Mouse (Mus musculus): Measurements from ENCODE around the gene Iscu. TPM values are rescaled to one million over a fixed set of nuclear protein-coding genes. Genes with fewer than 3 reads are reported as not detected.
A peak's percentile ranks its signal among the peaks of the same experiment; 100 is the strongest.
"Not testable (repeated sequence)": the region's sequence is repeated elsewhere in the genome, so short reads cannot be mapped to it uniquely, and the experiment has no call there.

The Iscu gene
- total RNA-seq, 2 experiments from 2014 or later: 126 to 135 TPM

DNA sequence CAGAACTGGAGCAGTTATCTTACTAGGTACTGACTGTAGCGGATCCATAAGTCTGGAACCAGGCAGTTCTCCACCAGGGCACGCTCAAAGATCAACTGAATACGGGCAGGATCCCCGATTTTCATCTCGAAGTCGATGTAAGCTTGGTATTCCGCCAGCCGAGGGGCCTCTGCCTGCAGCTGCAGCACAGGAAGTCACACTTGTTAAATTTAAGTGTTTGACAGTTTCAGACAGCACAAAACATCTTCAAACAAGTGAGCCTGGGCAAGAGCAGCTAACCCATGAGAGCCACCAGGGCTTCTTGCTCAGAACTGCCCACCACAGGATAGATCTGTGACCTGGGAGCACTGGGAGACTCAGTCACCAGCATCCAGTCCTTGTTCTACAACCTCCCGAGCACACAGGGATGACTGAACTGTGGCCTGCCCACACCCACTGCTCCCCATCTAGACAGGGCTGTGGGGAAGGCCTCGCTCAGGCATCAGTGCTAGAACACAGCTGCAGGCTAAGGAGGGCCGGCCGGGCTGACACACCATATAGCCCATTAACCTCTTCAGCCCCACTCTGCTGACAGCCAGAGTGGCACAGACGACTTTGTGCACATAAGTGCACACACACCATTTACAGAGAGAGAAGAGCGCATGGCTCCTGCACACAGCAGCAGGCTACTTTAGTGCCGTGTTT, 17.1 kb upstream of the Iscu start:
- DNase-seq: no peak

DNA sequence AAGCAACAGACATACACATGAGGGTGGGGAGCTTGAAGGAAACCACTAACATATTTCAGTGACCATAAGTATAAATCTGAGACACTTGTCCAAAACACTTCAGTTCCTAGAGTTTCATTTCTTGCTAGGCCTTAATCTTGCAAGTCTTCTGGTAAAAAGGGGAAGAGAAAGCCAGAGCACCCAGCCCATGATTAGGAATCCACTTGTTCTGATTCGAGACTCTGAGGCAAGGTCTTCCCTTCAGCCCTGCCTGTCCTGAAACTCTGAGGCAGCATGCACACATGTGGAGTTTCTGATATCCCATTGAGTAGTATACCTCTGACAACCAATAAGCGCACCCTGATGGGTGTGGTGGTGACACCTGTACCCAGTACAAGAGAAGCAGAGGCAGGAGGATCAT, 11.0 kb upstream of the Iscu start:
- DNase-seq: no peak

DNA sequence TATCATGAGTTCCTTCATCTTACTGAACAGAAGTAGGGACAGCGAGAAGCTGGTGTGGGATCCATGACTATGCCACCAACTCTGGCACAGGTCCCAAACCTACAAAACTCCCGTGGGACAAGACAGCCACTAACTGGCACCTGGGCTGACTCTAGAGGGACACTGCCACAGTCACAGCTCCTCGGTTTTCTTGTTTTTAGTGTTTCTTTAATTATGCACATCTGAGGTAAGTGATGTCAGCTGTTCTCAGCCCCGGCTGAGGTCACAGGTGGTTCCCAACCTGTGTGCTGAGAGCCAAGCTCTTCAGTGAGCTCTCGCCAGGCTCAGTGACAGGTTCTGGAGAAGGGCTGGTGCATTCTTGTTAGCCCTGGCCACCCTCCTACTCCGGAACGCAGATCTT, 8.1 kb upstream of the Iscu start:
- DNase-seq: no peak

DNA sequence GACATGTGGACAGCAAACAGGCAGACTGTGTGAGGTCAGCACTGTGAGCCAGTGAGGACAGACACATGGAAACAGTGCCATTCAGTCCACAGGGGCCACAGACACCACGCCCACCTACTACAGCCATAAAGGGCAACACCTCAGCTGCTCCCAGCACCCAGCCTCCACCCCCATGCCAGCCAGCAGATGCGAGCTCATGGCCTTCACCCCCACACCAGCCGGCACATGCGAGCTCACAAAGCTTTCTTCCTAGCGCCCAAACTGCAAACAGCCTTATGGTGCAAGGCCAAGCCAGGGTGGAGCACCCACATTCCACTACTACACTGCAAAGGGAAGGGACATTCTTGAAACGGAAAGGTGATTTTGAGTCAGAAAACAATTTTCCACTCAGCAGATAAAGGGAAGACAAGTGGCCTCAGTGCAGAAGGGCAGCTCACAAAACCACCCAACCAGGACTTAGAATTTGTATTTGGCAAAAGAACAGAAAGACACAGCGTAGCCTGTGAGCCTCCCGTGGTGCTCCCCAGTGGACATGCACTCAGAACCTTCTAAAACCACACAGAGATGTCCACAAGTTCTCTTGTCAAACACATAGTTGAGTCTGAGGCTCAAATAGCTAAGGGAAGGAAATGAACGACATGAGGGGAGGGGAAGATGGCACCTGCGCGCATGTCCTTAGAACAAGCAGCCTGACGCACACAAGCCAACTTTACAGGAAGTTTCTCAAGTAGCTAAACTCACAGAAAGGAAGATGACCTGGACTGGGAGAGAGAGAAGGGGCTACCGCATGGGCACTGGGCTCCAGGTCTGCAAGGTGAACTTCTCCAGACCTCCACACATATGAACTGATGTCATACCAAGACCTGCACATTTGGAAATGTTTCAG, 6.7 kb upstream of the Iscu start:
- DNase-seq: peak; percentile 10

DNA sequence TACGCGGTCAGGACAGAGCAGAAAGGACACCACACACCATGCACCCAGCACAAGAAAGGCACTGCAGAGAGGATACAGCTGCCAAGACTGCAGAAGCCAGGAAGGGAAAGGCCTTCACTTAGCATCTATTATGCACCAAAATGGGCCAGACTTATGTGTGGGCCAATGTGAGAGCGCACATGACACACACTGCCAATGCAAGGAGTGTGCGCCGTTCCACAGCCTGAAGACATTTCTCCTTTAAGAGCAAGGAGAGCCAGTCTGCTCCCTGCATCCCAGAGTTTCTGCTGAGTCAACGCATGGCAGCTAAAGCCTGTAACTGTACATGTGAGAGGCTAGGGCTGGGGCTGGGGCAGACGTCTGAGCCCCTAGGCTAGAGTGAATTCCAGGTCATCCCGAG, 3.7 kb upstream of the Iscu start:
- DNase-seq: no peak

DNA sequence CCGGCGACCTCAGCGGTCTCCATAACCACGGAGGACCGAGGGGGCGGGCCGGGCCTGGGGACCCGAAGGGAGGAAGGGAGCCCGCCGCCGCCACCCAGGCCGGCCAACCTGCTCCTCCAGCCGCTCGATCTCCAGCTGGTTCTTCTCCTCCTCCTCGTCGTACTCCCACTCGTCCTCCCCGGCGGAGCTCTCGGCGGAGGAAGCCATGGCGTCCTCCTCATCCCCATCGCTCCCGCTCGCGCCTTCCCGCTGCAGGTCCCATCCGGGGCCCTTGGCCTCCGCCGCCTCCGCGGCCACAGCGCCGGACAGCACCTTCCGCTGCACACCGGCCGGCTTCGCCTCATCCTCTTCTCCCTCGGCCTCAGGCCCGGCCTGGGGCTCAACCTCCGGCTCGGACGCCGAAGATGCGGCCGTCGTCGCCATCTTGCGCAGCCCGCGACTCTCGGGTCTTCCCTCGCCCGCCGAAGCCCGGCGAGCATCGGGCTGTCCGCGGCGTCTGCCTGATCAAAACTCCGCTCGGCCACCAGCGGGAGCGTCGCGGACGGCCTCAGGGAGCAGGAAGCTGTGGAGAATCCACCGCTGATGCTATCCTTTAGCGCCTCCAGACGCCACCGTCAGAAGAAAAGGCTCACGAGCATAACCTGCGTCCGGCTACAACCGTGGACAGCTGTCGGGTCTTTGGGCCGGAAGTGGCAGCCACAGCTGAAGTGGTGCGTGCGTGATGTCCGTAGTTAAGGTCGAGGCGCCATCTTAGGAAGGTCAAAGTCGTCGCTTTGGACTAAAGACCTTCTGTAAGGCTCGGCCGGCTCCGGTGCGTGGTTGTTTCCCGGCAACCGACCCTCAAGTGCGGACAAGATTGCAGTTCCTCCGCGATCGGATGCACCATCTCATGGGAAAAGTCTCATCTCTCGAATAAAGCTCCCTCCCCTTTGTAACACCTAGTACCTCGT, 1.1 kb upstream of the Iscu start:
- DNase-seq: peak; percentile 80

DNA sequence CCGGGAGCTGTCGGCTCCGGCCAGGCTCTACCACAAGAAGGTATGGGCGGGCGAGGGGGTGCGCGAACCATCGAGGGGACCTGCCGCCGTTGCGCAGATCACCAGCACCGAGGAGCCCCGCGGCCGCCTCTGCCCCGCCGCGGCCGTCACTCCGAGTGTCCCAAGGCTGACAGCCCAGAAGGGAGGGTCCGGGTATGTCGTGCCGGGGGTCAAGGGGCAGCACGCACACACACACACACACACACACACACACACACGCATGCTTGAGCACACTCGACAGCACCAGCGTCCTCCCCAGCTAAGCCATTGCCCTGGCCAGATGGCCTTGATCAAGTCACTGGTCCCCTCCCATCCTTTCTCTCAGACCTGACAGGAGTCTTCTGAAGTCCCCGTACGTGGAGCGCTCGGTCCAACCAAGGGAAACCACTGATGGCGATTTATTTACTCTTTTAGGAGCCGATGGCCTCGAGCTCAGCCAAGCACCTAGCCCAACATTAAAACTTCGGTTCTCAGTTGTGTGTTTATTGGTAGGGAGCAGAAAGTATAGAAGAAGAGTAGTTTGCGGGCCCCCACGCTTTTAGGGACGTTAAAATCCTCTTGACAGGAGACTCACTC, 464 bp downstream of the Iscu start:
- peak; percentile 28 for DNase-seq

DNA sequence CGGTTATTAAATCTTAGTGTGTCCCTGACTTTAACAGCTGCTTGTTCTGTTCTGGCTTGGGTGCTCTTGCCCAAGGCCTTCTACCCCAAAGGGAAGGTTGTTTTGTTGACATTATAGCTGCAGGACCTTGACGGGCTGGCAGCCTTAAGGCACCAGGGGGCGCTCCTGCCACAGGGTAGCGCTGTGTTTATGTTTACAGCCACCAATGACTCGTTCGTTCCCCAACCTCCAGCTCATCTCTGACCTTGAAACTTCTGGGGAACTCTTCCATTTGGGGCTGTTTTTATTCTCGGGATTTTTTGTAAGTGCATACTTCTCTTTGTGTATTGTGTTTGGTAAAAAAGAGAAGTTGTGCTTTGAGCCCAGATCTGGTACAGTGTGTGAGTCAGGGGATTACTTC, 1.1 kb downstream of the Iscu start:
- peak; percentile 79 for DNase-seq

DNA sequence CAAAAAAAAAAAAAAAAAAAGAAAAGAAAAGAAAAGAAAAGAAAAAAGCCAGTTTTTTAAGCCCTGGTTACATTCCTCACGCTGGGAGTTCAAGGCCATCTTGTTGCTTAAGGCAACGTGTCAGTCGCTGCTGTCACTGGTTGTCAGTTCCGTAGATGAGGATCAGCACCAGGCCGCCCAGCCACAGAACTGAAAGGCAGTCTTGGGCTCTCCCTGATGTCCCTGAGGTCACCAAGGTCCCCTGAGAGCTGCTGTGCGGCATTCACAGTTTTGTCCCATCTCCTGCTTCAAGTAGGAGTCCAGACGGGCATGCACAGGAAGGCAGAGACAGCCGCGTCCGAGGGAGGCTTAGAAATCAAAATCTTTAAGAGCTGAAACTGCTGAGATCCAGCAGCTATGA, 3.0 kb downstream of the Iscu start:
- DNase-seq: no peak

DNA sequence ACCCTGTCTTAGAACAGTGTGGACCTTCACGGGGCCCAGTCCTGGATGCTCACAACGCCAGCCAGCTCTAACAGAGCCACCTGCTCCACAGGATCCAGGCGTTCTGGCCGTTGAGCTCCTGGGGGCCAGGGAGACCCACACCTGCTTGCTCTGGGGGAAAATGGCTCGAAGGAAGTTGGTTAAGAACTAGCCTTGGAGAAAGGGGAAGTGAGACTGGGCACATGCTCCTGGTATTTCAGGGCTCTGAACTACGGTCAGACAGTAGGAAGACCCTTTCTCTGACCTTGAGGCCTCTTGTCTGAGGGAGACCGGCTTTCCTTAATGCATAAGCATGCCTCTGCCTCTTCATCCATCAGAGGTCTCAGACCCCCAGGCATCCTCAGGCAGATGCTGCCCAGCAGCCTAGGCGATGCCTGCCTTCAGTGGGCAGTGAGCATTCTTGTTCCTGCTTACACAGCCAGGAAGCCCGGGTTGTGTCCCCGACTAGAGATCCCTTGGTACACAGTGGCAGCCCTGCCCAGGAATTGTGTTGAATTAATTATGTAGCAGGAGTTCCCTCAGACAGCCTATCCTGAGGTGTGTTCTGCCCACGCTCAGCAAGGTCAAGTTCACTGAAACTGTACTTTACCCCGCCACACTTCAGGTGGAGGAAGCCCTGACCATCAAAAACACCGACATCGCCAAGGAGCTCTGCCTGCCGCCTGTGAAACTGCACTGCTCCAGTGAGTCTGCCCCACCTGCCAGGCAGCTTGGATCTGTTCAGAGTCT, 3.8 kb downstream of the Iscu start:
- DNase-seq: no peak

DNA sequence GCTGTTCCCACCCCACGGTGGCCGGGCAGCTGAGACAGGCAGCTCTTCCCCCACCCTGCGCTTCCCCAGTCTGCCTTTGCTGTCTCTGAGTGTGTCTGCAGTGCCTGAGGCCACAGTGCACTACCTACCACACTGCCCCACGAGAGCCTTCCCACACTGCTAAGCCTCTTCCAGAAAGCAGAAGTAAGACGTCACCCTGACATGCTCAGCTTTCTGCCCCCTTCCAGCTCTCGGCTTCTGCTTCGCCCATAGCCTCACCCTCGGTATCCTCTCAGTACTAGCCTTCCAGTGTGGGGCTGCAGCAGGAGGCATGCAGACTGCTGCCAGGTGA, 4.3 kb downstream of the Iscu start:
- DNase-seq: peak; percentile 26

DNA sequence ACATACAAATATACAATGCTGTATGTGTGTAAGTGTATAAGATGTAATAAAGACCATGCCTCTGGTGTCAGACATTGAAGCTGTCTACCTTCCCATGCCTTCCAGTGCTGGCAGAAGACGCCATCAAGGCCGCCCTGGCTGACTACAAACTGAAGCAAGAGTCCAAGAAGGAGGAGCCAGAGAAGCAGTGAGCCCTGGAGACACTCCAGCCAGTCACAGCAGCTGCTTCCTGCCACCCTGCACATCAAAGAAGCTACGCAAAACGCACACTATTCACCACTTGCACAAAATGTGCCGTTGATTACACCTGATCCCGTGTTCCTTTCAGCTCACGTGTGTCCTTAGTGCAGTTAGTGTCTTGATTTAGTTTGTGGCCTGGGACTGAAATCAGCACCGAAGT, 5.2 kb downstream of the Iscu start:
- not testable (repeated sequence) for DNase-seq

DNA sequence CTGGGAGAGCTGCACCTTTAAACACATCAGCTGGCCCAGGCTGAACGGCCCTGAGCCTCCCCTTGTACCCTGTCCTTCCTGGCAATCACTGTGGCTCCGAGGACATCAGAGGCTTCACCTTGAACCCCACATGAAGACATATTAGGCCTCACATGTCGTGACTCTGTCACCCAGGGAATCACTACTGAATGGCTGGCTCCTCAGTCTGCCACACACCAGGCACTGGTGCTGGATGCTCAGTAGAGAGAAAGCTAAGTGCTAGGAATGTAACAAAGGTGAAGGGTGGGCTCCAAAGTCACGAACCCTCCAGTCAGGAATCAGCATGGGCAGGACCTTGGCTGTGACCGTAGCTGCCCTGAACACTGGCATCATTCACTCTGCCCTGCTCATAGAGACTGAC, 7.0 kb downstream of the Iscu start:
- DNase-seq: no peak

DNA sequence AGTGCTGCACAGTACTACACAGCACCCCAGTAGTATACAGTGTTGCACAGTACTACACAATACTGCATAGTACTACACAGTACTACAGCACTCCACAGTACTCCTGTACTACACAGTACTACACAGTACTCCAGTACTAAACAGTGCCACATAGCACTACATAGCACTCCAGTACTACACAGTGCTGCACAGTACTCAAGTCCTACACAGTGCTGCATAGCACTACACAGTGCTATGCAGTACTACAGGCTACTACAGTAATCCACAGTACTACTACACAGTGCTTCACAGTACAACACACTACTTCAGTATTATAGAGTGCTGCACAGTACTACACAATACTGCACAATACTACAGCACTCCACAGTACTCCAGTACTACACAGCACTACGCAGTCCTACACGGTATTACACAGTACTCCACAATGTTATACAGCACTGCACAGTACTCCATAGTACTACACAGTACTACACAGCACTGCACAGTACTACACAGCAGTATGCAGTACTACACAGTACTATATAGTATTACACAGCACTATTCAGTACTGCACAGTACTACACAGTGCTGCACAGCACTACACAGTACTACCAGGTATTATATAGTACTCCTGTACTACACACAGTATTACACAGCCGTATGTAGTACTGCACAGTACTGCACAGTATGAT, 7.7 kb downstream of the Iscu start:
- no peak for DNase-seq

DNA sequence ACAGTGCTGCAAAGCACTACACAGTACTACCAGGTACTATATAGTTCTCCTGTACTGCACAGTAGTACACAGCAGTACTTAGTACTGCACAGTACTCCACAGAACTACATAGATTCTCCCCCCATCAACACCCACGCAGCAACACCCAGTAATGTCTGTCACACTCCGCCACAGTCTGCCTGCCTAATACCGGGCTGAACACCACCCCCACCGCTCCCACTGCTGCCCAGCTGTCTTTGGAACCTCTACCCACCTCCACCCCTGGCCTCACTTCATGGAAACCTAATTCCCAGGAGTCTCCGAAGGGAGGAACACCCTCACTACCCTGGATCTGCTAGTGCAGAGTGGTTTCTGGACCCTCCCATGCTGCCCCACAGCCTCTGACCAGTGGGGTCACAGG, 8.2 kb downstream of the Iscu start:
- no peak for DNase-seq

DNA sequence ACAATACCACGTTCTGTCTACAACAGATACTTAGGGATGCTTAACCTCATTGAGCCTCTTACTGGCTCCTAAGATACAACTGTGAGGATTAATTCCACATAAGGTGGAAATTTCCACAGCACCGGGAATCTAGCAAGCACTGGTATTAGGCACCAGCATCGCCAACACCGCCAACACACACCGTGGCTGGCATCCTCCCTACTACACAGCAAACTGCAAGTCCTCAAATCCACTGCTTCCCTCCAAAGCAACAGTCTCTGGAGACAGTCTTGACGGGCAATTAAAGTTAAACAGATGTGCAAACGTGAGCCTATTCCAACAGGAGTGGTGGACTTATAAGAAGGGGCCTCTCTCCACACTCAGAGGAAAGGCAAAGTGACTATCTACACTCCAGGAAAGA, 8.7 kb downstream of the Iscu start:
- DNase-seq: no peak

DNA sequence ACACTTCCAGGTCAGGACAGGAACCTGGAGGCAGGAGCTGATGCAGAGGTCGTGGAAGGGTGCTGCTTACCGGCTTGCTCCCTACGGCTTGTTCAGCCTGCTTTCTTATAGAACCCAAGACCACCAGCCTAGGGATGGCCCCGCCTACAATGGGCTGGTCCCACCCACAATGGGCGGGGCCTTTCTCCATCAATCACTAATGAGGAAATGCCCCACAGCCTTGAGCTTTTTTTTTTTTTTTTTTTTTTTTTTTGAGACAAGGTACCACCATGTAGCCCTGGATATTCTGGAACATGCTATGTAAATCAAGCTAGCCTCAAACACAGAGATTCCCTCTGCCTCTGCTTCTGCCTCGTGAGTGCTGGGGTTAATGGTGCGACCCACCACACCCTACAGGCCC, 9.3 kb downstream of the Iscu start:
- no peak for DNase-seq

DNA sequence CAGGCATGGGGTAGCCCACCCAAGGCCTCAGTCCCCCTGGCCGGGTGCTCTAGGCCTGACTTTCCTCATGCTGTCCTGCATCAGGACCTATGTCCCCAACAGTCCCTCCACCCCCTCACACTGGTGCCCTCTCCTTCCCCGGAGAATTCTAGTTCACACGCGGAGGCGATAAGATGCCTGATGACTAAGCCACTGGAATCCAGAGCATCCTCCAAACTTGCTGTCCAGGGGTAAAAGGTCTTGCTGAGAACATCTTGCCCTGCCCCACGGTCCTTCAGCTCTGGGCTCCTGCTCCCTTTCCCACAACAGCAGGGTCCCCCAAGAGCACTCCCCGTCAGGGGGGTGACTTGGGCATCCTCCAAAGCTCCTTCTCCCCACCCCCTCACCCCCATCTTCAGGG, 10.1 kb downstream of the Iscu start:
- DNase-seq: no peak

DNA sequence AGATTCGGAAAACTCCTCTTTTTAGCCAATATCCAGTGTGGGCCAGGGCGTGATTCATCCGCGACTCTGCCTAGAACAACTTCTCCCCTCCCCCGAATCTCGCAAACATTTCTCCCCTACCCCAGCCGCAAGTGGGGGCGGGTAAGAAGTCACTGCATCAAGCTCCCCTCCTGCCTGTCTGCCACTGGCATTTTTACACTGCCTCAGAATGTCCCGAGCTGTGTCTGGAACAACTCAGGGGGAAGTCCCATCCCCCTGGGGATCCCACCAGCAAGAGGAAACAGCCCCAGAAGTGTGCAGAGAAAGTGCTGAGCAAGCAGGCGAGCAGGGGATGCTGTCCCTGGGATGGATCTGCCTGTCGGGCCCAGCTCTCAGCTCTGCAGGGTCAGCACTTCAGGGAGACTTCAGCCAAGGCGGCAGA, 11.0 kb downstream of the Iscu start:
- peak; percentile 74 for DNase-seq

DNA sequence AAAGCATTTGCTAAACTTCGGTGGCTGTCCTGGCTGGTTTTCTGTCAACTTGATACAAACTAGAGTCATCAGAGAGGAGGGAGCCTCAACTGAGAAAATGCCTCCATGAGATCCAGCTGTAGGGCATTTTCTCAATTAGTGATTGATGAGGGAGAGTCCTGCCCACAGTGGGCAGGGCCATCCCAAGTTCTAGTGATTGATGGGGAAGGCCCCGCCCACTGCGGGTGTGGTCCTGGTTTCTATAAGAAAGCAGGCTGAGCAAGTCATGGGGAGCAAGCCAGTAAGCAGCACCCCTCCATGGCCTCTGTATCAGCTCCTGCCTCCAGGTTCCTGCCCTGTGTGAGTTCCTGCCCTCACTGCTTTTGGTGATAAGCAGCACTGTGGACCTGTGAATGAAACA, 11.6 kb downstream of the Iscu start:
- not testable (repeated sequence) for DNase-seq

DNA sequence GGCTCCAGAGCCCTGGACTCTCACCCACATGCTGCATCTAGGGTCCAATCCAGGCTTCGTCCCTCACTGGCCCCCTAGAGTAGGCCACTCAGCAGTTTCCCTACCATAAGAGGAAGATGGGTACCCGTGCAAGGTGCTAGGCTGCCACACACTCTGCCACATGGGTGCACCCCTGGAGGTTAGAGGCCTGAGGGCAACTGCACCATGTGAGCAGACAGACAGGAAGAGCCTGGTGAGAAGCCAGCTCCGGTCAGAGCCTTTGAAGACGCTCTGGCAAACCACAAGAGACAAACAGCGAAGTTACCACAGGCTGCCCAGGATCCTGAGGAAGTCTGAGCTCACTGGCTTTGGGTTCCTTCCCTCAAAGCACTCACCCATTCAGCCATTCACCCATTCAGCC, 14.4 kb downstream of the Iscu start:
- DNase-seq: no peak

All from gastrocnemius, postnatal 25 days (tissue).